Mouse (Mus musculus) ES-E14 (cell line): ENCODE measurements around the gene Rps6kc1. TPM values are rescaled to one million over a fixed set of nuclear protein-coding genes. Genes with fewer than 3 reads are reported as not detected.

Experiments
- DNase-seq: peaks from one replicate; pipeline ENCODE4 v3.0.0-alpha.2; 2013; ENCODE audit warnings: low read depth, low spot score
- H3K27ac ChIP-seq: 2 replicates; pipeline ENCODE4 v1.5.1; 2012; ENCODE audit warnings: low read depth, mild to moderate bottlenecking, low read length, moderate library complexity, mixed read lengths; ENCODE audit not compliant: poor library complexity, insufficient read depth, severe bottlenecking
- H3K36me3 ChIP-seq: 2 replicates; pipeline ENCODE4 v1.6.1; 2012; ENCODE audit warnings: mild to moderate bottlenecking, low read length, moderate library complexity, mixed read lengths; ENCODE audit not compliant: control insufficient read depth, poor library complexity, insufficient read depth, severe bottlenecking
- H3K4me1 ChIP-seq, 2 experiments: fragments of 150-350 bp in 1 of 2; sonication (generic) in 1 of 2; 2 replicates each; pipeline ENCODE4 v1.6.1; 2012; ENCODE audit warnings: low read length in 2 of 2, mild to moderate bottlenecking in 1 of 2, mixed read lengths in 1 of 2; ENCODE audit not compliant: control insufficient read depth in 2 of 2, insufficient read depth in 2 of 2, poor library complexity in 1 of 2
- H3K4me3 ChIP-seq, 2 experiments: fragments of 150-350 bp in 1 of 2; sonication (generic) in 1 of 2; 2 replicates each; pipeline ENCODE4 v1.5.1; 2012; ENCODE audit warnings: low read length in 2 of 2, low read depth in 1 of 2, mild to moderate bottlenecking in 1 of 2, mixed read lengths in 1 of 2; ENCODE audit not compliant: insufficient read depth in 1 of 2, poor library complexity in 1 of 2, severe bottlenecking in 1 of 2
- H3K9ac ChIP-seq: 2 replicates; pipeline ENCODE4 v1.6.1; 2012; ENCODE audit warnings: low read depth, mild to moderate bottlenecking, low read length, mixed read lengths; ENCODE audit not compliant: poor library complexity, insufficient read depth, severe bottlenecking
- H3K9me3 ChIP-seq: fragments of 150-350 bp; sonication (generic); 2 replicates; pipeline ENCODE4 v1.6.1; 2012; ENCODE audit warnings: low read depth, mild to moderate bottlenecking, low read length; ENCODE audit not compliant: control insufficient read depth, insufficient read depth
- CHD2 ChIP-seq: IDR thresholded peaks from 2 replicates; pipeline ENCODE4 v1.6.1; 2014; ENCODE audit warnings: mild to moderate bottlenecking, low read depth, low read length, inconsistent platforms
- HCFC1 ChIP-seq: IDR thresholded peaks from 2 replicates; pipeline ENCODE4 v1.6.1; 2012; ENCODE audit warnings: low read length, inconsistent platforms, borderline replicate concordance; ENCODE audit not compliant: insufficient read depth
- MAFK ChIP-seq: IDR thresholded peaks from 2 replicates; pipeline ENCODE4 v1.6.1; 2014; ENCODE audit warnings: mild to moderate bottlenecking, low read depth, low read length, inconsistent platforms; ENCODE audit not compliant: insufficient read depth
- ZC3H11A ChIP-seq: IDR thresholded peaks from 2 replicates; pipeline ENCODE4 v1.6.1; 2012; ENCODE audit warnings: low read depth, mild to moderate bottlenecking, inconsistent platforms, low read length, borderline replicate concordance
- ZNF384 ChIP-seq: IDR thresholded peaks from 2 replicates; pipeline ENCODE4 v1.6.1; 2012; ENCODE audit warnings: low read depth, low read length, inconsistent platforms
- in situ Hi-C, 2 experiments: fragments of 600-800 bp; cut with MboI; formaldehyde crosslinking; loops; one replicate each; pipeline ENCODE4 v1.15.1; 2025; ENCODE audit warnings: low sequenced_read_pairs in 2 of 2, inconsistent platforms in 1 of 2; ENCODE audit not compliant: unreplicated experiment in 2 of 2
- total RNA-seq: library from RNA; depleted of rRNA; stranded (reverse); fragments of 300-350 nt; gene quantifications from 2 replicates; pipeline ENCODE4 v1.2.3, GENCODE M21; 2012

Rps6kc1 gene
- total RNA-seq, 1 experiment: 19.3 TPM

DNA sequence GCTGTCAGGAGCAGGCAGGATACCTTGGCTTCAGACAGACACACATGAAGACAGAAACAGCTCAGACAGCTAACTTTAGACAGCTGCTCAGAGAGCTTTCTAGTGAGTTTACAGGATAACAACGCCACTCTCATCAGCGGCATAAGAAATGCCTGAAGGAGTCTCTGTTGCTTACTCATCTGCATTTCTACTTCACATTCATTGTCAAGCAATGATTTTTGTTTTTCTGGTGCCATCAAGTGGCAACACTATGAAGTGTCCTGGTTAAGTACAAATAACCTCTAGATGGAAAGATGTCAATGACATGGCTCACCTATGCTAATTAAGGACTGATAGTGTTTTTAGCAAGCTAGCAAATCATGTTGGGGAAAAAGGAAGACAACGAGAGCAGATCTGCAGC, 42.8 kb downstream of the Rps6kc1 start:
- TF ChIP-seq ZNF384: no peak
- TF ChIP-seq CHD2: no peak
- TF ChIP-seq MAFK: no peak
- no peak for TF ChIP-seq ZC3H11A
- TF ChIP-seq HCFC1: no peak
- no peaks in the 10 kb centered on the region for H3K9me3 ChIP-seq
- H3K4me1 ChIP-seq: no peaks in the 10 kb centered on the region
- in situ Hi-C loops: no loop called here
- no peak overlapping the region for H3K4me3 ChIP-seq
- no peak for DNase-seq
- H3K36me3 ChIP-seq: peaks cover 20% of the 10 kb centered on the region
- H3K27ac ChIP-seq: no peak overlapping the region
- no peak overlapping the region for H3K9ac ChIP-seq

- Histone ChIP-seq H3K36me3 (peaks cover 1% of the 10 kb centered on the region; the same call in 1 of the 2 replicates), H3K9ac (no peak overlapping the region), H3K4me1 (no peaks in the 10 kb centered on the region), H3K27ac (no peak overlapping the region), H3K9me3 (no peaks in the 10 kb centered on the region), H3K4me3 (no peak overlapping the region)
- in situ Hi-C loops: no loop called here
- TF ChIP-seq MAFK (no peak), ZNF384 (no peak), HCFC1 (no peak), ZC3H11A (no peak), CHD2 (no peak)
- DNase-seq: no peak
Measured at GRCm38 (mm10) chr1:190861626-190862025, 49.9 kb downstream of the Rps6kc1 start.

DNA sequence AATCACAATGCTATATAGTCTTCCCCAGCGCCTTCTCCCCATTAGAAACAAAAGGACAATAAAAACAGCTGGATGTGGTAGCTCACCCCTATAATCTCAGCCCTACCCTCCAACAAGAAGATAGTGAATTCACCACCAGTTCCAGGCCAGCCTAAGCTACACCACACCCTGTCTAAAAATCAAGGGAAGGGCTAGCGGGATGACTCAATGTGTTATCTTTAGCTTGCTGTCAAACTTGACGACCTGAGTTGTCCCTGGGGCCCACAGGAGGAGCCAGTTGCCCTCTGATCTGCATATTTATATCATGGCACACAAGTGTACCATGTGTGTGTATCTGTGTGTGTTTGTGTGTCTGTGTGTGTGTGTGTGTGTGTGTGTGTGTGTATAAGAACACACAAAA, 57.1 kb downstream of the Rps6kc1 start:
- no peak for DNase-seq
- H3K4me3 ChIP-seq: no peak overlapping the region
- peaks cover 0 to 4% of the 10 kb centered on the region in 2 experiments; a peak in 2 of 4 replicates for H3K4me1 ChIP-seq
- H3K36me3 ChIP-seq: peaks cover 2% of the 10 kb centered on the region; the same call in 1 of the 2 replicates
- H3K9ac ChIP-seq: no peak overlapping the region
- no peak overlapping the region for H3K27ac ChIP-seq
- H3K9me3 ChIP-seq: no peaks in the 10 kb centered on the region
- in situ Hi-C loops: no loop called here
- TF ChIP-seq CHD2 (no peak), HCFC1 (no peak), MAFK (no peak), ZNF384 (no peak), ZC3H11A (no peak)

GRCm38 (mm10) chr1:190849162-190849865, 62.3 kb downstream of the Rps6kc1 start:
- no peak for DNase-seq
- Histone ChIP-seq H3K27ac (no peak overlapping the region), H3K9ac (no peak overlapping the region), H3K4me1 (peaks cover 3 to 4% of the 10 kb centered on the region in 2 experiments; a peak in 2 of 4 replicates), H3K4me3 (no peak overlapping the region), H3K36me3 (peaks cover 2% of the 10 kb centered on the region; the same call in 1 of the 2 replicates), H3K9me3 (no peaks in the 10 kb centered on the region)
- in situ Hi-C loops: no loop called here
- TF ChIP-seq ZC3H11A (no peak), CHD2 (no peak), ZNF384 (no peak), HCFC1 (no peak), MAFK (no peak)
